Mouse (Mus musculus) C2C12 (cell line): ENCODE data around the gene Mtg1. TPM values are rescaled to one million over a fixed set of nuclear protein-coding genes. Genes with fewer than 3 reads are reported as not detected.

Experiments used
- H3K27me3 ChIP-seq: one replicate; pipeline ENCODE4 v1.6.1; 2011; ENCODE audit not compliant: control insufficient read depth, insufficient read depth, insufficient read length
- H3K36me3 ChIP-seq: one replicate; pipeline ENCODE4 v1.6.1; 2011; ENCODE audit not compliant: control insufficient read depth, insufficient read depth
- H3K4me3 ChIP-seq: one replicate; pipeline ENCODE4 v1.5.1; 2011; ENCODE audit warnings: mild to moderate bottlenecking, control low read depth; ENCODE audit not compliant: poor library complexity, insufficient read depth, severe bottlenecking
- H3K79me2 ChIP-seq: one replicate; pipeline ENCODE4 v1.6.1; 2011; ENCODE audit not compliant: control insufficient read depth, insufficient read depth
- H3K79me3 ChIP-seq: one replicate; pipeline ENCODE4 v1.6.1; 2011; ENCODE audit warnings: low read depth, control low read depth
- H3ac ChIP-seq: one replicate; pipeline ENCODE3; 2011; ENCODE audit warnings: low read depth; ENCODE audit not compliant: control insufficient read depth, insufficient read length
- CEBPB ChIP-seq: IDR thresholded peaks from one replicate; pipeline ENCODE4 v1.6.1; 2011; ENCODE audit warnings: low read depth, mild to moderate bottlenecking, control low read depth, moderate library complexity
- CTCF ChIP-seq: IDR thresholded peaks from one replicate; pipeline ENCODE4 v1.5.1; 2011; ENCODE audit not compliant: control insufficient read depth, insufficient read depth, insufficient read length
- FOSL1 ChIP-seq: IDR thresholded peaks from one replicate; pipeline ENCODE4 v1.8.0; 2011; ENCODE audit warnings: mild to moderate bottlenecking, low read length; ENCODE audit not compliant: poor library complexity, insufficient read depth, severe bottlenecking
- MAX ChIP-seq: IDR thresholded peaks from one replicate; pipeline ENCODE4 v1.6.1; 2011; ENCODE audit warnings: mild to moderate bottlenecking, control low read depth
- MYOD1 ChIP-seq: IDR thresholded peaks from one replicate; pipeline ENCODE4 v1.6.1; 2011; ENCODE audit warnings: low read depth; ENCODE audit not compliant: control insufficient read depth, insufficient read length
- MYOG ChIP-seq: IDR thresholded peaks from one replicate; pipeline ENCODE4 v1.6.1; 2011; ENCODE audit not compliant: control insufficient read depth, insufficient read length; ENCODE audit errors: extremely low read depth
- USF1 ChIP-seq: IDR thresholded peaks from one replicate; pipeline ENCODE4 v1.6.1; 2011; ENCODE audit warnings: low read depth, mild to moderate bottlenecking, control low read depth, moderate library complexity
- polyA plus RNA-seq: library from polyadenylated mRNA; unstranded; fragments of >200 nt; fragmentation: generic; extraction: Trizol; gene quantifications from one replicate; pipeline ENCODE4 v1.2.1, GENCODE M21; 2012; ENCODE audit warnings: missing spikeins

Gene Mtg1
- polyA plus RNA-seq, 1 experiment, result 16.9 TPM

DNA sequence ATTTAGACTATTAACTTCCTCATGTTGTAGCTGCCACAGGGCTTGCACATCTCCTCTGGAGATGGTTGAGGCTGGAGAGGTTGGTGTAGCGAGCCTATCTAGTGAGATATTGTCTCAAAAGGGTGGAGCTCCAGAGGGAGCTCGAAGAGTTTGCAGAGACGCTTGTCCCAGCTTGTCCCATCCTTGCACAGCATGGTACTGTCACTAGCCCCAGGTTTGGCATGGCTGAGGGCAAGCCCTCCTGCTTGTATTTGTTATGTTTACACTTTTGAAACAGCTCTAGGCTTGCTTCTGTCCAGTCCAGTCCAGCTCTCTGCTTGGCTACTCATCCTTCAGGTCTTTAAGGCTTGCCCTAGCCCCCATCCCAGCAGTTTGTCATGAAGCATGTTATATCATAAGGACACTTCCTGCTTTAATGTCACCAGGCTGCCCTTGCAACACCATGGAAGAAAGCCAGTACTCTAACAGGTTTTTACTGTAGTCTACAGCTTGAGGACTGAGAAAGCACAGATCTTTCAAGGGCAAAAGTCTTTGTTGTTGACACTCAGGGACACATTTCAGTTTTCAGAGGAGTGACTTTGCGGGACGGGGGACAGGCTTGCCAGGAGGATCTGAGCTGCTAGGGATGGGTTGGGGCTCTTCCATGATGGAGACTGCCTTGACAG lies 2.1 kb upstream of the Mtg1 start:
- TF ChIP-seq MYOG (no peak), CEBPB (no peak), MYOD1 (no peak), USF1 (no peak), FOSL1 (no peak), MAX (no peak), CTCF (no peak)
- no peaks in the 10 kb centered on the region for H3K79me3 ChIP-seq
- no peaks in the 10 kb centered on the region for H3K36me3 ChIP-seq
- no peak overlapping the region for H3K4me3 ChIP-seq
- no peaks in the 10 kb centered on the region for H3K79me2 ChIP-seq
- no peaks in the 10 kb centered on the region for H3K27me3 ChIP-seq
- no peak overlapping the region for H3ac ChIP-seq

DNA sequence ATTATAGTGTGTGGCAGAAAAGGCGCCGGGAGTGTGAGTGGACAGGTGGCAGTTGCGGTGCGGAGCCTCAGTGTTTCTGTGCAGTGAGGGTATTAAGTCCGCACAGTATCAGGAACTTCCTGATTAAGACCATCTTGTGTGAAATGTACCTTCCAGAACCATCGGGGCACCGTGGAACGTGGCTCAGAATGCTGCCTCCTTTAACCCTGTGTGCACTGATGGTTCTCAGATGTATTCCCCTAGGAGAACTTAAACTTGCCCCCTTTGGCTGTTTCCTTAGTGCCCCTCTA lies 602 bp downstream of the Mtg1 start:
- Histone ChIP-seq H3K79me2 (no peaks in the 10 kb centered on the region), H3K27me3 (no peaks in the 10 kb centered on the region), H3K36me3 (no peaks in the 10 kb centered on the region), H3ac (peak overlapping the region; percentile 95), H3K4me3 (peak overlapping the region; percentile 52), H3K79me3 (no peaks in the 10 kb centered on the region)
- TF ChIP-seq MYOG, result no peak
- no peak for TF ChIP-seq MAX
- no peak for TF ChIP-seq USF1
- no peak for TF ChIP-seq CEBPB
- TF ChIP-seq MYOD1, result no peak
- TF ChIP-seq CTCF, result no peak

GRCm38 (mm10) chr7:140141350-140141749 lies 4.0 kb downstream of the Mtg1 start:
- no peak overlapping the region for H3K4me3 ChIP-seq
- H3ac ChIP-seq, result no peak overlapping the region
- TF ChIP-seq CTCF (peak; percentile 39), FOSL1 (no peak), USF1 (no peak)
- H3K79me2 ChIP-seq, result no peaks in the 10 kb centered on the region
- no peaks in the 10 kb centered on the region for H3K79me3 ChIP-seq
- H3K27me3 ChIP-seq, result no peaks in the 10 kb centered on the region
- no peaks in the 10 kb centered on the region for H3K36me3 ChIP-seq

- TF ChIP-seq CEBPB (no peak), MAX (no peak), CTCF (no peak), USF1 (no peak), MYOG (no peak), MYOD1 (no peak), FOSL1 (no peak)
- H3K79me2 ChIP-seq, result no peaks in the 10 kb centered on the region
- H3K4me3 ChIP-seq, result no peak overlapping the region
- peaks cover 3% of the 10 kb centered on the region for H3K36me3 ChIP-seq
- no peaks in the 10 kb centered on the region for H3K27me3 ChIP-seq
- H3ac ChIP-seq, result no peak overlapping the region
- no peaks in the 10 kb centered on the region for H3K79me3 ChIP-seq
Observed at GRCm38 (mm10) chr7:140144550-140144949, 7.2 kb downstream of the Mtg1 start.

DNA sequence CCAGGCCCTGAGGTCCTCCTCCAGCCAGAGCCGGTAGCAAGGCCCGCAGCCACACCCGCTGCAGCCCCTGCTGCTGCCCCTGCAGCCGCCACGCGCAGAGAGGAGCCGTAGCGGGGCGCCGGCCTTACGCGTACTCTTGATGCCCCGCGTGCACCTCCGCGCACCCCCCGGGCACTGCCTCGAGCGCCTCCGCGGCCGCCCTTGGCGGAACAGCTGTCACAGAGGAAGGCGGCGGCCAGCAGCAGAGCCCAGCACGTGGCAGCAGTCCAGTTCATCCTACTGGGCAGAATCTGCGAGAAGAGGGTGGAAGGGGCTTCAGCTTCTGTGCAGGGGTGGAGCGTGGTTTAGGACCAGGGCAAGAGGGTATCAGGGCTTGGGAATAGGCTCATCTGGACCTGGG lies 16.0 kb downstream of the Mtg1 start:
- H3K4me3 ChIP-seq, result no peak overlapping the region

DNA sequence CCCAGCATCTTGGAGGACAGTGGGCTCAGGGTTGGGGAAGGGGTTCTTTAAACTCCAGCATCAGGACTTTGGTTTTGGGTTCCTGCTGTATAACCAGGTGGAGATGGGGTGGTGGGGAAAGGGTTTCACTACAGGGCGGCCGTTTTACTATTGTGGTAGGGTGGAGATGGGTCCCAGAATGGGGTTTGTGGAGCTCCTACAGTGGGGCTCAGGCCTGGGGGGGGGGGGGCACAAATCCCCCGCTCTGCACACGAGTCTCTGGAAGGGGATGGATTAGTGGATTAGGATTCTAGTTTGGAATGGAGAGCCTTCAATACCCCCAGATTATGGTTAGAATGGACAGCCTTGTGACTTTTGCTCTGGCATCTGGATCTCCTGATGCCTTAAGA lies 16.5 kb downstream of the Mtg1 start:
- H3K36me3 ChIP-seq, result no peaks in the 10 kb centered on the region
- no peak overlapping the region for H3ac ChIP-seq
- no peaks in the 10 kb centered on the region for H3K79me2 ChIP-seq
- no peak for TF ChIP-seq CEBPB
- no peaks in the 10 kb centered on the region for H3K27me3 ChIP-seq
- no peaks in the 10 kb centered on the region for H3K79me3 ChIP-seq
- H3K4me3 ChIP-seq, result no peak overlapping the region

More for the DNA sequence above, 16.0 kb downstream of the Mtg1 start:
- TF ChIP-seq MAX (no peak), MYOG (no peak), USF1 (no peak), MYOD1 (no peak), CEBPB (no peak), CTCF (no peak), FOSL1 (no peak)
- no peak overlapping the region for H3ac ChIP-seq
- no peaks in the 10 kb centered on the region for H3K36me3 ChIP-seq
- no peaks in the 10 kb centered on the region for H3K79me2 ChIP-seq
- H3K27me3 ChIP-seq, result no peaks in the 10 kb centered on the region
- no peaks in the 10 kb centered on the region for H3K79me3 ChIP-seq
